ENCODE assay signal across 27 mouse cellular contexts in genomic region chr8:114806826-114807420, GRCm38 (mm10).
DNase-seq lines count a peak whose midpoint lies in the region; ATAC-seq lines count a peak whose summit lies in the region.
"Had no signal": no experiment of that assay in that cellular context is flagged by ENCODE, and none has a peak within 500 bp of the region (broad histone marks: within the 10 kb centered on the region; RNA-seq: fewer than 3 reads in every experiment).

No protein-coding gene starts in this region.

- no peak overlapping the region for H3K9ac ChIP-seq in midbrain, embryonic 11.5 days (ENCODE audit: low read length)
- H3K9ac ChIP-seq in midbrain, embryonic 14.5 days (replicated peaks; ENCODE audit: low read length), result no peak overlapping the region
- H3K9ac ChIP-seq in neural tube, embryonic 15.5 days (replicated peaks), result no peak overlapping the region
- H3K9ac ChIP-seq: embryonic facial prominence, embryonic 12.5 days; forebrain, embryonic 13.5 days; forebrain, embryonic 15.5 days; forebrain, postnatal 0 days had no signal

- H3K27ac ChIP-seq in midbrain, embryonic 11.5 days (ENCODE audit: low read depth, low read length), result no peak overlapping the region
- H3K27ac ChIP-seq in midbrain, embryonic 14.5 days (replicated peaks; ENCODE audit: low read depth, low read length), result no peak overlapping the region
- H3K27ac ChIP-seq in neural tube, embryonic 15.5 days (replicated peaks), result no peak overlapping the region
- H3K27ac ChIP-seq: embryonic facial prominence, embryonic 10.5 days; embryonic facial prominence, embryonic 12.5 days; forebrain, embryonic 13.5 days; forebrain, embryonic 15.5 days had no signal

- peaks cover 6% of the 10 kb centered on the region; the same call in 1 of the 2 replicates for H3K4me1 ChIP-seq in midbrain, embryonic 11.5 days (ENCODE audit: control insufficient read depth, insufficient read depth, low read length)
- H3K4me1 ChIP-seq in midbrain, embryonic 14.5 days (ENCODE audit: control insufficient read depth, insufficient read depth, low read length), result no peaks in the 10 kb centered on the region
- H3K4me1 ChIP-seq in neural tube, embryonic 15.5 days, result no peaks in the 10 kb centered on the region
- H3K4me1 ChIP-seq: embryonic facial prominence, embryonic 10.5 days; embryonic facial prominence, embryonic 12.5 days; forebrain, embryonic 15.5 days had no signal

- H3K27me3 ChIP-seq in midbrain, embryonic 11.5 days (ENCODE audit: control insufficient read depth, insufficient read depth, low read length), result no peaks in the 10 kb centered on the region
- H3K27me3 ChIP-seq in midbrain, embryonic 14.5 days (ENCODE audit: control insufficient read depth, insufficient read depth, low read length), result no peaks in the 10 kb centered on the region
- H3K27me3 ChIP-seq in neural tube, embryonic 15.5 days (replicated peaks), result no peaks in the 10 kb centered on the region
- H3K27me3 ChIP-seq: CH12.LX; embryonic facial prominence, embryonic 12.5 days; forebrain, embryonic 13.5 days; forebrain, embryonic 15.5 days; Patski had no signal

- H3K9me3 ChIP-seq in midbrain, embryonic 11.5 days (ENCODE audit: control insufficient read depth, low read length), result 0 out of 2 replicates have a peak, but pooled peaks cover 2% of the 10 kb centered on the region
- H3K9me3 ChIP-seq in midbrain, embryonic 14.5 days (ENCODE audit: control insufficient read depth, low read length), result 0 out of 2 replicates have a peak, but pooled peaks cover 4% of the 10 kb centered on the region
- no peaks in the 10 kb centered on the region for H3K9me3 ChIP-seq in neural tube, embryonic 15.5 days (replicated peaks)
- H3K9me3 ChIP-seq: embryonic facial prominence, embryonic 10.5 days; embryonic facial prominence, embryonic 12.5 days; forebrain, embryonic 13.5 days; forebrain, embryonic 15.5 days had no signal

- H3K36me3 ChIP-seq in midbrain, embryonic 11.5 days (ENCODE audit: control insufficient read depth, insufficient read depth, low read length), result no peaks in the 10 kb centered on the region
- H3K36me3 ChIP-seq in midbrain, embryonic 14.5 days (ENCODE audit: control insufficient read depth, insufficient read depth, low read length), result no peaks in the 10 kb centered on the region
- no peaks in the 10 kb centered on the region for H3K36me3 ChIP-seq in neural tube, embryonic 15.5 days
- H3K36me3 ChIP-seq: embryonic facial prominence, embryonic 10.5 days; embryonic facial prominence, embryonic 12.5 days; forebrain, embryonic 15.5 days; G1E had no signal

- WGBS in midbrain, embryonic 11.5 days, result 93% methylated on average over 9 of the region's 9 CpGs
- WGBS in midbrain, embryonic 14.5 days, result 91% methylated on average over 9 of the region's 9 CpGs
- 77% methylated on average over 9 of the region's 9 CpGs for WGBS in neural tube, embryonic 15.5 days

- no peak overlapping the region for H3K4me2 ChIP-seq in midbrain, embryonic 11.5 days
- no peak overlapping the region for H3K4me2 ChIP-seq in midbrain, embryonic 14.5 days (ENCODE audit: low read length)
- no peak overlapping the region for H3K4me2 ChIP-seq in neural tube, embryonic 15.5 days
- H3K4me2 ChIP-seq: embryonic facial prominence, embryonic 12.5 days; forebrain, embryonic 13.5 days; forebrain, embryonic 15.5 days had no signal

- DNase-seq in midbrain, embryonic 11.5 days (ENCODE audit: low spot score, missing footprints), result peak; percentile 53
- no peak for DNase-seq in midbrain, embryonic 14.5 days
- DNase-seq in 3134 (ENCODE audit: extremely low read depth, insufficient read length, low spot score) (peak; percentile 37), adipocyte (ENCODE audit: low spot score) (peak; percentile 86)
- DNase-seq in Muller cell, postnatal 12 days (ENCODE audit: inconsistent ontology term), result peak; percentile 80
- DNase-seq in cerebellum, postnatal 4 days (ENCODE audit: low spot score in 2 of 2), result no peak
- DNase-seq: adrenal gland, adult 2 months; adrenal gland, postnatal 10 days; adrenal gland, postnatal 25 days; B cell, adult 2 months; cerebellum, adult 11 months; cerebellum, adult 18-20 months; cerebellum, adult 8-10 months; cerebellum, adult 9-11 months; cerebellum, postnatal 14 days; cerebellum, postnatal 36 days; forebrain, postnatal 0 days had no signal

- ATAC-seq in midbrain, embryonic 11.5 days (ENCODE audit: low FRiP score), result no peak
- no peak for ATAC-seq in midbrain, embryonic 14.5 days (ENCODE audit: low FRiP score, low TSS enrichment)
- ATAC-seq in neural tube, embryonic 15.5 days (ENCODE audit: low FRiP score), result no peak
- ATAC-seq: activated CD4-positive, CD25-positive, alpha-beta regulatory T cell, adult 4 months; CD4-positive, CD25-positive, alpha-beta regulatory T cell, adult 4 months; forebrain, embryonic 13.5 days; forebrain, embryonic 15.5 days; forebrain, postnatal 0 days; Patski had no signal

- no peak overlapping the region for H3K4me3 ChIP-seq in midbrain, embryonic 11.5 days (ENCODE audit: low read depth, low read length)
- no peak overlapping the region for H3K4me3 ChIP-seq in midbrain, embryonic 14.5 days (replicated peaks; ENCODE audit: low read depth, low read length)
- H3K4me3 ChIP-seq in neural tube, embryonic 15.5 days (replicated peaks), result no peak overlapping the region
- H3K4me3 ChIP-seq: embryonic facial prominence, embryonic 10.5 days; embryonic facial prominence, embryonic 12.5 days; forebrain, embryonic 13.5 days; forebrain, embryonic 15.5 days had no signal

Comparison
In these comparisons a context has a peak if more than half of its experiments do, and no peak if none do; other contexts are left out.
1. DNase-seq: peak in midbrain, embryonic 11.5 days (single experiment), 3134 (single experiment), Muller cell, postnatal 12 days (single experiment) and adipocyte (single experiment); none in midbrain, embryonic 14.5 days (single experiment) and cerebellum, postnatal 4 days (0 of 2).